Mouse (Mus musculus) kidney, postnatal 14 days (tissue): Measurements from ENCODE around the gene Atg16l2.
A peak's percentile ranks its signal among the peaks of the same experiment; 100 is the strongest.

Experiments
- DNase-seq: peaks from one replicate; pipeline ENCODE4 v3.0.0; 2022; ENCODE audit warnings: mixed read lengths

The Atg16l2 gene

DNA sequence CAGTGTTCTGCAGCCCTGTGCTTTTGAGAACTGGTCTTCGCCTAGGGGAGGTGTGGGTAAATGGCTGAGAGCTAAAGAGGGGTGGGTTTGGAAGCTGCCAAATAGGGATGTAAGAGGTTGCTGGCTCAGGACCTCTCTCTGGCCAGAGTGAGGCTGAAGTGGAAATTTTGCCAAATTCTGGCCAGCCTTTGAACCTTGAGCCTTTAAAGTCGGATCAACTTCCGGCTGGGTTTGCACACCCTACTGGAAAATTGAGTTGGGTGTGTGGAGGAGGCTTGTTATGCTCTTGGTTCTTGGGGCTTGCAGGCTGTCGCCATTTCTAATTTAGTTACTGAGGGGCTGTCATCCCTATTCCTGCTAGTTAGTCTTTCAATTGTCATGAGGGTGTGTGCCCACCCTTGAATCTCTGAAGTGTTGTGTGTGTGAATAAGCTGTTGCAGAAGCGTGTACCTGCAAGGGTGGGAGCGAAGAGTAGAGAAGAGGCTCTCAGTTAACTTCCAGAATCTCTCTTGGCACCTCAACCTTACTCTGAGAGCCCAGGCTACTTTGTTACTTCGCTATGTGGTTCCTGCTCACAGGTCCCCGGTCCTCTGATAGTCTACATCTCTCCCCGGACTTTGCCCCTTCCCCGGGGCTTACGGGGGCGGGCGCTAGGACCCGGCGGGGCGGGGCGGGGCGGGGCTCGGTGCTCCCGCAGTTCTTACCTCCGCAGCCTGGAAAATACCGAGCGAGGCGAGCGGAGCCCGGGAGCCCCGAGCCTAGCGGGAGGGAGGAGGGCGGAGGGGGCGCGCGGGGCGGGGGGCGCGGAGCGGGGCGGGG, 18.6 kb upstream of the Atg16l2 start:
- peak; percentile 83 for DNase-seq

DNA sequence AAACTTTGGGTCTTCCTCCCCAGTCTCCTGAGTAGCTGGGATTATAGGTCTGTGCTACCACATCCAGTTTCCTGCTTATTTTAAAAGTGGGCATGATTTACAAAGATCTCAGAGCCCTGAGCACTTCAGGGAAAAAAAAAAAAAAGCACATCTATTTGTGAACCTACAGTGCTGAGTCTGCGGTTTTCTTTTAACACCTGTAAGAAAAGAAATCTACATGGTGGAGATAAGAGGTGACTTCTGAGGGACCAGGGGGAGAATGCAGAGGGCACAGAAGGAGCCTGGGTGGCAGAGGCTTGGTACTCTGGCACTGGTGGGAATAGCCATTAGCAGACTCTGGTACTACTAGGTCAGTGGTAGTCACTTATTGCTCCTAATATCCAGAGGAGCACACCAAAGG, 17.7 kb upstream of the Atg16l2 start:
- no peak for DNase-seq

DNA sequence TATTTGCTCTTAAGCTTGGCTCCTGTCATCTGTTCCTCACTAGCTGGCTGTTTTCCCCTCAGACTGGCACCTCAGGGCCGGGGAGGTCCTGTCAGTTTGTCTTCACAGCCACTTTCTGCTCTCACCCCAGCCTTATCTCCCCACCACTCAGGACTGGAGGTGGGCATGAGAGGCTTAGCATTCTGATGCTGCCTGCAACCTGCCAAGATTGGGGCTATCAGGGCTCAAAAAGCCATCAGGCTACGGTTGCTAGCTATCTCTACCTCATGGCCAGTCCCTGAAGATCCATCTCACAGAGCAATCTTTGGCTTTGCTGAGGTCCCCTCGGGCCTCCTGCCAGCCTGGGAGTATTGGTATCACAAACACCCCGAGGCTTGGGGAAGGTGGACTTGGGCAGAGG, 16.8 kb upstream of the Atg16l2 start:
- no peak for DNase-seq

DNA sequence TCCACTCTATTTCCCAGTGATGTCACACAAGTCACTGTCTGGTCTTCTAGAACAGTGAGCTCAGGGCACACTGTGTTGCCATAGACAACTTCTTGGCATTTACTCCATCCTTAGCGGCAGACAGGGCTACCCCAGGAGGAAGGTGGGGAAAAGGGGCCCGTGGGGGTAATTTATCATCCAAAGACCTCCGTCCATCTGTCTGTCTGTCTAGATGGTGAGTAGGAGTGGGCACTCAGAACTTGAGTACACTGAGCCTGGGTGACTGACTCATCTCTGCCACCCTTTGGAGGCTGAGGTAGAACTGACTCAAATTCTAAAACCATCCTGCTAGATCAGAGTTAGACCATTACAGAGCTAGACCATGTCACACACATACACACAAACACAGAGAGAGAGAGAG, 15.0 kb upstream of the Atg16l2 start, which contains the start of gene Stard10:
Gene Stard10 (plus strand): TSS at position 73 of the 400 bp plus-strand sequence.
- no peak for DNase-seq

DNA sequence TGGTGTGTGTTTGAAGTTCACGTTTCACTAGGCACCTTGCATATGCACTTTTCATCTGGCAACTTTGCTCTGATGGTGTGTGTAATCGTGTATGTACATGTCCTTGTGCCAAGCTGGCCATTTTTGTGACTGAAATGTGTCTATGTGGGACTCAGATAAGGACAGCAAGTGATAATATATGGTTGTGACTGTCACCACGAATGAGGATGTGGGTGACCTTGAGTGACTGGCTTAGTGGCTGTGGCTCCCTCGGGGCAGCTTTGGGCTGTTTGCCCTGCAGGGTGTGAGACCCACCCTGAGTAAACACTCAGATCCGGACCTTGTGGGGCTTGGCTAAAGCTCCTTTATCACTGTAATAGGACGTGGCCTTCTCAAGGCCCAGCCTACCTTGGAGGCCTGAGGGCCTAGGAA, 14.5 kb upstream of the Atg16l2 start:
- no peak for DNase-seq

DNA sequence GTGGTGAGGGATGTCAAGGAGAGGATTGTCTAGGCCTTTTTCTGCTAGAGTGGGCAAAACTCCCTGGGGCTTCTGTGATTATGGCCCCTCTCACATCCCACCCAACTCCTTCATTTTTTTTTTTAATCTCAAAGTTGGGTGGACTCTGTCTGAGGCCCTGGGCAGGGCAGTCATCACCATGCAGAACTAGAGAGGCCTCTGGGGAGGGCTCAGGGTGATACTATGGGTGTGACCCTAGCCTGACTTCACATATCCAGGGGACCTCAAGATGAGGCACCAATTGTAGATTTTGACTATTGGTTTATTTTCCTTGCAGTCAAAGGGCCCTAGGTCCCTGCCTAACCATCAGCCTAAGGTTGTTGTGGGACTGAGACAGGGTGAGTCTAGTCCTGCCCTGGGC, 13.6 kb upstream of the Atg16l2 start:
- DNase-seq, result no peak

DNA sequence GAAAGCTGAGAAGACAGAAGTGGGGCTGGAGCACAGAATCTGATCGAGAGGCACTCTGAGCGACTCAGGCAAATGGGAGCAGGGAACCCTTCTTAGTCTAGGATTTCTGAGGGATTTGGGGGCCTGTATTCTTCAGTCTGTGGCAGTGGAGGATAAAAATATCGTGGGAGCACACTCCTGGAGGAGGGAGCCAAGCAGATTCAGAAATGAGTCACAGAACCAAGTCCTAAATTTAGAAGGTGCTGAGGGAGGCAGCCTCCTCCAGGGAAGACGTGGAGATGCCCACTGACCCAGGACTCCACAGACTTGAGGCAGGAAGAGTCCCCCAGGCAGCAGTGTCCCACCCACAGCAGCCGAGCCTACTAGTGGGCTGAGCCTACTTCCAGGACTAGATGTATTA, 12.3 kb upstream of the Atg16l2 start:
- no peak for DNase-seq

DNA sequence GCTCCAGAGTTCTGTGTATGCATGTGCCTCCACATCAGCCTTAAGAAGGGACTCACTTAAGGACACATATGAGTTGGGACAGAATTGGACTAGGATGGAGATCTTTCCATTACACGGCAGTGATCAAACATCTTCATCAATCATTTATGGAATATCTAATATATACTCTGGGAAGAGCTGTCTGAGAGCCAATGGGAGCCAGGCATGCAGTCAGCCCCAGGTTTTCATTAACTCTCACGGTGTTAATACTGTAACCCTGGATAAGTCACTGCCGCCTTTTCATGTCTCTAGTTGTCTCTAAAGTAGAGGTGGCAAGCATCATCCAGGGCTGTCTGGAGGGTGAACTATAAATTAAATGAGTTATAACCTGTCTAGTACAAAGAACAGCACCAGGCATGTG, 11.0 kb upstream of the Atg16l2 start:
- DNase-seq, result no peak

DNA sequence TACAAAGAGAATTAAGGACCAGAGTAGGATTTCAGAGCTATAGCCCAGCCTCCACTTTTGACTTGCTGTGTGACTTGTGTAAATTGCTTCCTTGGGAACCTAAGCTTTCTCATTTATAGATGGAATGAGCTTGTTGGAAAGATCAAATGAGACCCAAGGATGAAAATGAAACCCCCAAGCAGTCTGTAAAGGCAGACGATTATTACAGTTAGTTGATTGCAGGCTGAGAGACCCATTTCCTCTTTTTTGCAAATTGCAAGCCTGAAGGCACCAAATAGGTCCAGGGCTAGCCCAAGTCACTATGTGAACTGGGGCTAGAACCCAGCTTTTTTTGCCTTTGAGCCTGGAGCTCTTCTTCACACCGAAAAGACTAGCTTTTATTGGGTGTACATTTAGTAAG, 9.0 kb upstream of the Atg16l2 start:
- no peak for DNase-seq

DNA sequence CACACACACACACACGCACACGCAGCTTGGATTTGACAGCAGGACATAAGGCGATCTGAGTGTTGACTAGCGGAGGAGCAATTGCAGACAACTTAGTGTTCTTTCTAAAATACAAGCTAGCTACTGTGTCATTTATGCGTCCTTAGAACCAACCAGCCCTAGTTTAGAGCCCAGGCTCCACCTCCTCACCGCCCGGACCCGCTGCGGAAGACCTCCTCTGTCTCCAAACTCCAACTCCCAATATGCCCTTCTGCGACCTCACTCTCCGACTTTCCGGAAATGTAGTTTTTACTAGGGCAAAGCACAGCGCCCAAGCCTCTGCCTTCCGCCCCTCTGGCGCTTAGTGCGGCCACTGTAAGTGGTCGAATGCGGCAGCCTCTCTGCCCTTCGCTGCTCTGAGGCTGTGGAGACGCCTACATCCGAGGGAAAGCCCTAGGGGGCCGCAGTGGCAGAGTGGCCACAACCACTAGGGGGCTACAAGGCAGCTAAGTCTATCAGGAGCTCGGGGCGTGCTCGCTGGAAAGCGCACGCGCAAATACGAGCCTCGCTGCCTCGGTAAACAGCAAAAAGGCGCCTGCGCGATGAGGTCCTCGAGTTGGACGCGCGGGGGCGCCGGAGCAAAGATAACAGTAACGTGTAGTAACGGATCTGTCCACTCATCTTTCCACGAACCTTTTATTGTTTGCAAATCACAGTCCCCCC, 8.4 kb upstream of the Atg16l2 start:
- peak; percentile 99 for DNase-seq

DNA sequence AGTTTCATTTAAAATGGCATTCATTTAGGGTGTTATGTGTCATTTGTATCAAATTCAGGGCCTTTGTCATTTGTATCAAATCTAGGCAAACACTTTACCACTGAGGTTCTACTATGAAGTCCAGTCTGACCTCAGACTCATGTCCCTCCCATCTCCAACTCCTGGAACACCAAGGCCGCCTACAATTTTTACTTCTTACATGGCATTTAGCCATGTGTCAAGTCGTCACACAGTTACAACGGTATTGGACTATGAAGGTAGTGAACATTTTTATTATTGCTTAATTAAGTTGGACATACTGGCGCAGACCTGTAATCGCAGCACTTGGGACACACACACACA, 7.9 kb upstream of the Atg16l2 start:
- no peak for DNase-seq

DNA sequence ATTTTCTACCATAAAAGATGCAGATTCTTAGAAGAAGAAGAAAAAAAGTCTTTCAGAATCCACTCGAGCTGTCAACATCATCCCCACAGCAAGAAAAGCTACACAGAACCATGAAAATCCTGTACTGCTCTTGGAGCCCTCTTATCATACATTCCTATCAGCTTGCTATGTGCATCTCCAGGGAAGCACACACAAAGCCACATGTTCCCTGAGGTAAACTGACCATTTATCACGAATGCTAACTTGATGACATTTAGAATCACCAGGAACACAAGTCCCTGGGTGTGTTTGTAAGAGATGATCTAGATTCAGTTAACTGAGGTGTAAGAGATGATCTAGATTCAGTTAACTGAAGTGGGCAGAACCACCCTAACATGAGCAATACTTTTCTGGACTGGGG, 4.8 kb upstream of the Atg16l2 start:
- no peak for DNase-seq

DNA sequence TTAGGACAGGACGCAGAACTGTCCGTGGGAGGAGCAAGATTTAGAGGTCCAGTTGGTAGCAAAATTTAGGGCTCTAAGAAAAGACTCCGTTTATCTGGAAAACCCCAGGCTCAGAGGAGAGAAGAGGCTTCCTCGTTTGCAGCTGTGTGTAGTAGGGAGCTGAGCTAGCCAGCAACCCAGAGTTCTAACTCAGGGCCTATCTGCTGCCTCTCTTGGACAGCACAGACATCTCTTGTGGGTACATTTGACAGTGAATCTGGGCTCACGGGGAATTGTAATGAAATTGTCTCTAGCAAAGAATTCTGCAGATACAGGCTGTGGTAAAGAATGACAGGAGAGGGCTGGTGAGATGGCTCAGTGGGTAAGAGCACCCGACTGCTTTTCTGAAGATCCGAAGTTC, 640 bp upstream of the Atg16l2 start:
- no peak for DNase-seq

DNA sequence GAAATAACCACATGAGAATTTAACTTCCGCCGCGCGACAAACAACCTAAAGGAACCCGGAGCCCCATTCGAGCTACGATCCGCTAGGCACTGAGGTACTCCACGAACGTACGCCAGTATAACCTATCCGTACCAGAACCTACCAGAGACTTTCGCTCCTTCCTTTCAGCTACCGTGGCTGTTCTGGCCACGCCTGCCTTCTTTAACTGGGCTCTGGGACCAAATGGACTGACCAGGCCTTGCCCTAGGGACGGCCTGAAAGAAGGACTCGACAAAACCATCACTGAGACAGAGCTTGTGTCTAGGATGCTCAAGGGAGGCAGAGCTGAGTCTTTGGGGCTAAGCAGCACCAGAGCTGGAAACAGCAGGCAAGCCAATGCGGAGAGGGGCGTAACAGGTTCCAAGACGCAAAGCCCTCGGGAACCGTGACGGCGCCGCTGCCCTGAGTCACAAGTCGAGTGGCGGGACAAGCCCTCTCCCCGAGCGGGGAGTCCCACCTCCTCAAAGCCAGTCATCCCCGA, 630 bp downstream of the Atg16l2 start:
- DNase-seq, result no peak

DNA sequence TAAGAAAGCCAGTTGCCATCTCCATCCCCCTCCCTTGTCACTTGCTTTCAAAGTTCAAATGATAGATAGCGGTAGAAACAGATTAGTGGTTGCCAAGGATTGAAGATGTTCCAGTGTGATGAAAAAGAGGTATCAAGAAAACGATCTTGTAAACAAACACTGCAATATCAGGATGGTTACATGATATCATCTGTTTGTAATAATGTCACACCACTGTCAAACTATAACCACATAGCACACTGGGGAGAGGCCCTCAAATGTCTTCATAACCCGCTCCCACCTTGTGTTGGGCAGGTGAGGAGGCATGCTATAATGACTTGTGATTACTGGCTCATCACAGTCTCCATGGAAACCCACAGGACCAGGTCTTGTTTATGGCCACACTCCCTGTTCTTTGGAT, 3.7 kb downstream of the Atg16l2 start:
- DNase-seq, result no peak

DNA sequence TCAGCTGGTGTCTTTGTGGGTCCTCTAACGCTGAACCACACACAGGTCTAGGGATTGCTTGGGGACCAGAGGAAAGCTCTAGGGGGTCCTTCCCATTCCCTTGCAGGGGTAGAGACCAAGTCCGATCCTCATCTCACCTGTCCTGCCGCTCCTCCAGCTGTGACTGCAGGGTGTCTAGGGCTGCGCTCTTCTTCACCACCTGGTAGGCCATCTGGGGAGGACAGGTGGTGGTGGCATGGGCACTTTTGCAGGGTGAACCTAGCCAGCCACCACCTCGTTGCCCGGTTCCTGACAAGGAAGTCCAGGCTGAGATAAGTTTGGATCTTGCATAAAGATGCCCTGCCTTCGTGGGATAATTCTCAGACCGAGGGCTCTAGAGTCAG, 5.0 kb downstream of the Atg16l2 start:
- DNase-seq, result no peak

DNA sequence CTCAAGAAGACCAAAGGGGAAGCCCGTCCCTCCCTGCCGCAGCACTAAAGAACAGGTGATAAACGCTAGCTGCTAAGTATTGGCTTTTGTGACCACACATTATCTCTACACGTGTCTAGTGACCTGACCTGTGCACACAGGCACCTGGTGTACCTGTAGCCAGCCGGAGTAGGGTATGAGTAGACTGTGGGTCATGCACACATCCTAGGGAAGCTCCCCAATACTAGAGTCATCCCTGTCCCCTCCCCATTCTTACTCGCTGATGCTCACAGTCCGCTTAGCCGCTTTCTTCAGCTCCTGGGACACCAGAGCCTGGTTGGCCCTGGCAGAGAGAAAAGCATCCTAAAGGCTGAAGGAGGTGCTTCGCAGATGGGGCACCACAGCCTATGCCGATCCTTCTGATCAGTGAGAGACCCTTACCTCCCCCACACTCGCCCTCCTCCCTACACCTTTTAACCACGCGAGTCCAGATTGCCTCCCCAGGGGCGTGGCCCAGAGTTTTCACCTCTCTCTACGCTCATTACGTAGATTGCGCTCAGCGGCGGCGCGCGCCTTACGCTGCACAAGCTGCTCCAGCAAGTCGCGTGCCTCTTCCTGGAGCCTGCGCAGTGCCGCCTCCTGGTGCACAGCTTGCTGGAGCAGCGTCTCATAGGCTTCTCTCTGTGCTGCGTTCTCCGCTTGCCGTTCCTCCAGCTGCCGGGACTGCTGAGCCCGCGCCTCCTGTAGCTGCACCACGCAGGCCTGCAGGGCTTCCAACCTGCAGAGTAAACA, 5.6 kb downstream of the Atg16l2 start:
- DNase-seq, result peak; percentile 86

DNA sequence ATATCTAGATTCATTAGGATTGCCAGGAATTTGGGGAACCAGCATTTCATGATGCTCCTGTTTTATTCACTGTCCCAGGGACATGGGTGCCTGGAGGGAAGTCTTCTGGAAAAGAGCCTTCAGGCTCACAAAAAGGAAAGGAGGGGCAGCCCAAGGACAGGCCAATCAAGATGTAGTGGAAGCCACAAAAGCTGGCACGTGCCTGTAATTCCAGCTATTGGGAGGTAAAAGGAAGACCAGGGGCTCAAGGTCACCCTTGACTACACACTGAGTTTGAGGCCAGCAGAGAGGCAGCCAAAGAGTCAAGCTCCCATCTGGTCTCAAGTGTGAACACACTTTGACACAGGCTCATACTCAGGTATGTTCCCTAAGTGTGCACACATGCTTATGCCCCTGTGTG, 6.6 kb downstream of the Atg16l2 start:
- no peak for DNase-seq

DNA sequence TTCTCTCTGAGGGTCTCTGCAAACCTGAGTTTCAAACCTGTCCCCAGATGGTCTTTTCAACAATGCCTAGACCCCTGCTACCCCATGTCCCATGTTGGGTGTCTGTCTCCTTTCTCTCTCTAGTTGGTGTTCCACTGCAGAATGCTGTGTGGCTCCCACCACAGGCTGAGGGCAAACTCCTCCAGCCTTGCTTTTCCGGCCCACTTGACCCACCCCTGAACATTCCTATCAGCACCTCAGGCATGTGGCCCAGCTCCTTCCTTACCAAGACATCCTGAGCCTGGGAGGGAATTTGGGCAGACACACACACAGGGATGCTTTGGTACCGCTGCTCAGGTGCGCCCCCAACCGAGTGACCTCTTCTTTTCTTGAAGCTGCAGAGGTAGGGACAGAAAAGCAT, 8.4 kb downstream of the Atg16l2 start:
- no peak for DNase-seq

DNA sequence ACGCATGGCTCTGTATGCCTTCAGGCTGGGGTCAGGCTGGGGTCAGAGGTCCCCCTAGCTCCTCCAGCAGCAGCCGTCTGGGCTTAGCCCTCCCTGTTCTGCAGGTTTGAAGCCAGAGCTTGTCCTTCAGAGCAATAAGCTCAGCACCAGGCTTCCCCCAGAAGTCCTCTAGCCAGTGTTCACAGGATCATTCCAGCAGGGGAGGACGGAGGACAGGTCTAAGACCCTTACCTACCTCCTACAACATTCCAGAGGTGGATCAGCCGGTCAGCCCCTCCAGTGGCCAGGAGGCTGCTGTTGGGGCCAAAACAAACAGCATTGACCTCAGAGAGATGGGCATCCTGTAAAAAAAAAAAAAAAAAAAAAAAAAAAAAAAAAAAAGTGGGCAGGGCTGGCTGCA, 8.9 kb downstream of the Atg16l2 start:
- DNase-seq, result no peak

DNA sequence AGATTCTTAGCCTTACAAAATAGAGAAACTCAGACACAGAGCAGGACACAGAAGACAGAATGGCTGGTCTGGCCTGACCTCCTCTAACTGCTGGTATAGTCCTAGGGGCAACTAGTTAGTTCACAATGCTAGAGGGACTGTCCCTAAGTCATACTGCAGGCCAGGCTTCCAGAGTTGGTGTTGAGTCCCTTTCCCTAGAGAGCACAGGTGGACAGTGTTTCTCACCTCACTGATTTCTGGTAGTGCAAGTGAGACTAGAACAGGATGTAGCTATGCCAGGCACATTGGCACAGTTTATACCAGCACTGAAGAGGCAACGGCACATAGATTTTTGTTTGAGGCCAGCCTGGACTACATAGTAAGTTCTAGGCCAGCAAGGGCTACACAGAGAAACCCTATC, 9.4 kb downstream of the Atg16l2 start:
- no peak for DNase-seq

DNA sequence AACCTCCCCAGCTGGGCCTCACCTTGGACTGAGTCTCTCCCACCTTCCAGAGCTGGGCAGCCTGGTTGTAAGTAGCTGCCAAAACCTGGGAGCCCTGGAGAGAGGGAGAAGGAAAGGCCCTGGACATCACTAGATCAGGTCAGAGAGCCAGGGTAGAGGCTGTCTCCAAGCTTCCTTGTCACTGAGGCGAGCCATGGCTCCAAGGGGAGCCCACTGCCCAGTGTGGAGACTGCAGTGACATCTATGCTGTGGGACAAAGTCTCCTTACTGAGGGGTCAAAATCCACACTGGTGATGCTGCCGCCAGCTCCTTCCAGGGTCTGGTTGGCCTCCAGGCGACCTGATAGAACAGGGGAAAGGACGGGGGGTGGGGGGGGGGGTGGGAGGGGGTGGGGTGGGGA, 10.0 kb downstream of the Atg16l2 start:
- no peak for DNase-seq

DNA sequence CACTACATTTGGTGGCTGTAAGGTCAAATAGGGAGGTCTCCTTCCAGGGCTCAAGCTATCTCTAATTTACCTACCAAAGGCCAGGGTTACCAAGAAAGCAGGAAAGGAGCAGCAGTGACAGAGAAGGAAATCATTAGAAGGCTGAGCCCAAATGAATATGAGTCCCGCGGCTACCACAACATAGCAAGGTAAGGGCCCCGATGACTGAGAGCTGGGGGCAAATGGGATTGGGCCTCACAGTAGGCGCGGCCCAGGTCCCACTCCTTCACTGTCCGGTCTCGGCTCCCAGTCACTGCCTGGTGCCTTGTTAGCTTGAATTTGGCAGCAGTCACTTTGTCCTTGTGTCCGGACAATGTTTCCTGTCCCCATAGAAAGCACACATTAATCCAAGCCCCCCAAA, 10.4 kb downstream of the Atg16l2 start:
- no peak for DNase-seq

DNA sequence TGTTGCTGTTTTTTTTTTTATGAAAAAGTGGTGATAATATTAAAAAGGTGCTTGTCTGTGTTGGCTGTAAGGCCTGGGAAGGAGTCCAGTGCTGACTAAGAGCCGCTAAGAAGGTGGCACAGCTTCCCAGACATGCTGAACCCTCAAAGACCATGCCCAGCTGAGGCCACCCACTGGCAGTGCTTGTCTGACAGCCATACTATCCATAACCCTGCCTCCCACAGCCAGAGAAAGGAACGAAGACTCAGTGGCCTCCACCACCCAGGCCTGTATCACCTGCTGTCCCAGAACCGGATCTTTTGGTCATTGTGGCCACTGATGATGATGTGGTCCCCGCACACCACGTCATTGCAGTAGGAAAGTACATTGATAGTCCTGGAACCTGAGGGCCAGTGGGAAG, 10.8 kb downstream of the Atg16l2 start:
- no peak for DNase-seq
